Mouse (Mus musculus): Measurements from ENCODE around the gene Gm15293. TPM values are rescaled to one million over a fixed set of nuclear protein-coding genes. Genes with fewer than 3 reads are reported as not detected.
"Not testable (repeated sequence)": the region's sequence is repeated elsewhere in the genome, so short reads cannot be mapped to it uniquely, and the experiment has no call there.

Gm15293 gene
- total RNA-seq (2021) = not detected
- long read RNA-seq, experiment 1 = 0 reads
- long read RNA-seq, experiment 2 = 0 reads

DNA sequence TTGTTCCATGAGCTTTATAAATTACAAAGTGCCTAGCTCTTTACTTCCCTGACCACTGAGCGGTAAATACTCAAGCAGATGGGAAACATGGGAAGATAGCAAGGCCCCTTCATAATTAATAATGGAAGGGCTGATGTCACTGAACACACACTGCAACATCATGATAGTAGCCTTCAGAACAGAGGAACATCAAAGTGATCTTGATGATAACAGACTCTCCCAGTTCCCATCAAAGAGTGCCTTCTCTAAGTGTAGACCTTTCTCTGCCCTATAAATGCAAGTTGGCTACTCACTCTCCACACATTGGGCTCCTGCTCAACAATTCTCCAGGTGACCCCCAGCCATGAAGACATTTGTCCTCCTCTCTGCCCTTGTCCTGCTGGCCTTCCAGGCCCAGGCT lies at the start of gene Gm15293:
Gene Gm15293, plus strand, starts transcription at position 301 of the 400 bp plus-strand sequence.
- DNase-seq (ENCODE audit: low spot score in 2 of 2) = not testable (repeated sequence)

DNA sequence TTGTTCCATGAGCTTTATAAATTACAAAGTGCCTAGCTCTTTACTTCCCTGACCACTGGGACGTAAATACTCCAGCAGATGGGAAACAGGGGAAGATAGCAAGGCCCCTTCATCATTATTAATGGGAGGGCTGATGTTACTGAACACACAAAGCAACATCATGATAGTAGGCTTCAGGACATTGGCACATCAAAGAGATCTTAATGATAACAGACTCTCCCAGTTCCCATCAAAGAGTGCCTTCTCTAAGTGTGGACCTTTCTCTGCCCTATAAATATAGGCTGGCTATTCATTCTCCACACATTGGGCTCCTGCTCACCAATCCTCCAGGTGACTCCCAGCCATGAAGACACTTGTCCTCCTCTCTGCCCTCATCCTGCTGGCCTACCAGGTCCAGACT lies 39.4 kb upstream of the Gm15293 start, which contains the start of gene Defa22:
Gene Defa22, plus strand, starts transcription at position 301 of the 400 bp plus-strand sequence.
- not testable (repeated sequence) for DNase-seq (ENCODE audit: low spot score in 2 of 2)

DNA sequence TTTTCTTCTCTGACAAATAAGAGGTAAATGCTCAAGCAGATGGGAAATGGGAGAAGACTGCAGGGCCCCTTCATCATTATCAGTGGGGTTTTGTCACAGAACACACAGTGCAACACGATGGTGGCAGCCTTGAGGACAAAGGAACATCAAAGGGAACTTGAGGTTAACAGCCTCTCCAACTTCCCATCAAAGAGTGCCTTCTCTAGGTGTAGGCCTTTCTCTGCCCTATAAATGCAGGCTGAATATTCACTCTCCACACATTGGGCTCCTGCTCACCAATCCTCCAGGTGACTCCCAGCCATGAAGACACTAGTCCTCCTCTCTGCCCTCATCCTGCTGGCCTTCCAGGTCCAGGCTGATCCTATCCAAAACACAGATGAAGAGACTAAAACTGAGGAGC lies 10.0 kb upstream of the Gm15293 start, which contains the start of gene Defa31:
Gene Defa31, plus strand, starts transcription at position 301 of the 400 bp plus-strand sequence.
- DNase-seq (ENCODE audit: low spot score in 2 of 2) = not testable (repeated sequence)

Other genes with a start within 250 kb of the Gm15293 start
- gene Defa21, start 176.0 kb upstream of the Gm15293 start, total RNA-seq (2021) = not detected
- gene Defa23, start 146.5 kb upstream of the Gm15293 start, total RNA-seq (2021) = not detected
- not detected for gene Defa35, start 136.5 kb upstream of the Gm15293 start, total RNA-seq (2021)
- gene Defa25, start 117.1 kb upstream of the Gm15293 start, total RNA-seq (2021) = not detected
- not detected for gene Gm14851, start 105.5 kb upstream of the Gm15293 start, total RNA-seq (2021)
- gene Defa30, start 66.9 kb upstream of the Gm15293 start, total RNA-seq (2021) = not detected
- gene Defa22, start 39.3 kb upstream of the Gm15293 start, total RNA-seq (2021) = not detected
- gene Defa31, start 9.9 kb upstream of the Gm15293 start, total RNA-seq (2021) = not detected
- gene Gm15292, start 48.2 kb downstream of the Gm15293 start, total RNA-seq (2021) = not detected
- gene Defa27, start 114.0 kb downstream of the Gm15293 start, total RNA-seq (2021) = not detected
- gene Defa29, start 125.5 kb downstream of the Gm15293 start, total RNA-seq (2021) = not detected
- gene Defa2, start 177.0 kb downstream of the Gm15293 start, total RNA-seq (2021) = not detected
- gene Defa33, start 190.2 kb downstream of the Gm15293 start, total RNA-seq (2021) = not detected
- gene Defa36, start 225.8 kb downstream of the Gm15293 start, total RNA-seq (2021) = not detected